Mouse (Mus musculus) liver, embryonic 15.5 days (tissue): Measurements from ENCODE around the gene Ankrd44. TPM values are rescaled to one million over a fixed set of nuclear protein-coding genes. Genes with fewer than 3 reads are reported as not detected.

Experiments
- ATAC-seq: fragments of 200-750 bp; cut with Nextera tagmentation; 2 replicates; pipeline ENCODE4 v1.8.0; 2017; ENCODE audit warnings: moderate number of reproducible peaks, mild to moderate bottlenecking, moderate library complexity; ENCODE audit not compliant: insufficient read depth
- H3K27ac ChIP-seq: fragments of 300-500 bp; sonication (generic); replicated peaks from 2 replicates; pipeline ENCODE4 v1.5.1; 2015; ENCODE audit warnings: mild to moderate bottlenecking, inconsistent platforms
- H3K27me3 ChIP-seq: fragments of 300-500 bp; sonication (generic); 2 replicates; pipeline ENCODE4 v1.6.1; 2015; ENCODE audit warnings: mild to moderate bottlenecking, inconsistent platforms
- H3K36me3 ChIP-seq: fragments of 300-500 bp; sonication (generic); replicated peaks from 2 replicates; pipeline ENCODE4 v1.6.1; 2015; ENCODE audit warnings: moderate library complexity, mild to moderate bottlenecking, inconsistent platforms
- H3K4me1 ChIP-seq: fragments of 300-500 bp; sonication (generic); replicated peaks from 2 replicates; pipeline ENCODE4 v1.6.1; 2015; ENCODE audit warnings: inconsistent platforms
- H3K4me2 ChIP-seq: fragments of 300-500 bp; sonication (generic); 2 replicates; pipeline ENCODE4 v1.6.1; 2015; ENCODE audit warnings: moderate library complexity, mild to moderate bottlenecking, inconsistent platforms
- H3K4me3 ChIP-seq: fragments of 300-500 bp; sonication (generic); replicated peaks from 2 replicates; pipeline ENCODE4 v1.5.1; 2015; ENCODE audit warnings: mild to moderate bottlenecking, inconsistent platforms
- H3K9ac ChIP-seq: fragments of 300-500 bp; sonication (generic); 2 replicates; pipeline ENCODE4 v1.6.1; 2015; ENCODE audit warnings: moderate library complexity, mild to moderate bottlenecking, inconsistent platforms
- H3K9me3 ChIP-seq: fragments of 300-500 bp; sonication (generic); replicated peaks from 2 replicates; pipeline ENCODE4 v1.6.1; 2016; ENCODE audit warnings: inconsistent platforms
- WGBS: fragments of 180-500 bp; shearing (Covaris S2); methylation state at CpG from one replicate; pipeline ENCODE4 v1.1.7; 2015; ENCODE audit warnings: mixed read lengths; ENCODE audit not compliant: insufficient replicate concordance; 5-methylcytosine and 5-hydroxymethylcytosine counted together
- polyA plus RNA-seq: library from polyadenylated mRNA; unstranded; fragments of >200 nt; fragmentation: Nextera tagmentation; extraction: Ambion mirVana; gene quantifications from 2 replicates; pipeline ENCODE4 v1.2.1, GENCODE M21; 2015

Gene Ankrd44
- polyA plus RNA-seq, 1 experiment from 2014 or later, result 3.7 TPM

DNA sequence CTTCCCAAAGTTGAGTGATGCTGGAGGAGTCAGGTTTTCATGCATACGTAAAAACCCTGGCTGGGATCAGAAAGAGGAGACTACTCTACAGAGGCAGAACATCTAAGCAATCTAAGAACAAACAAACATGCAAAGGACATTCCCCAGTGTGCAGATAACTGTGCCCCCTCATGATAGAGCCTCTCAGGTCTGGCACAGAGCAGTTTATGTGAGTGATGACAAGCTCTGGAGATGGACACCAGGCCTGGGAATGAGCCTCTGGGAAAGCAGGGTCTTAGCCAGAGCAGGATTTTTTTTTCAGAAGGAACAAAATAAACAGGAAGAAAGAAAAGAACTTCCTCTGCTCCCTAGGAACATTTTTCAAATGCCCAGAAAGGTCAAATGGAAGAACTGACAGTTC is 176.2 kb downstream of the Ankrd44 start:
- Histone ChIP-seq H3K4me1 (0 out of 2 replicates have a peak, but pooled peaks cover 2% of the 10 kb centered on the region), H3K27ac (no peak overlapping the region), H3K4me3 (no peak overlapping the region), H3K9me3 (no peaks in the 10 kb centered on the region), H3K27me3 (no peaks in the 10 kb centered on the region), H3K36me3 (0 out of 2 replicates have a peak, but pooled peaks cover 3% of the 10 kb centered on the region), H3K4me2 (no peak overlapping the region), H3K9ac (no peak overlapping the region)
- ATAC-seq, result no peak
- 70% methylated on average over 1 of the region's 1 CpGs for whole genome bisulfite sequencing

DNA sequence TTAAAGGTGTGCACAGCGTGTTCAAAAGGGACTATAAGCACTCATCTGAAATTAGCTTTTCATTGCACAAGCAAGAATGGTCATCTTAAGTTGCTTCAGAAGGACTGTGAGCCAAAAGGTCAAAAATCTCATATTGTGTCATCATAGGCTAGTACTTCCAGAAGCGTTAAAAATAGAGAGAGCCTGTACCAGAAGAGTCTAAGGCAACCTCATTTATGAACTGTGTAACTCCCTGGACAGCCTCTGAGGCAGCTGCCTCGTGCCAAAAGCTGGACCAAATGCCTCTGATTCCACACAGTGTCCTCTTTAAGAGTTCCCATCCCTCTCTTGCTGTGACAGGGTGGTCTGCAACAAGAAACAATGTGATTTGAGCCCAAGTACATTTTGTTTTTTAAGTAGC is 176.7 kb downstream of the Ankrd44 start:
- Histone ChIP-seq H3K4me1 (0 out of 2 replicates have a peak, but pooled peaks cover 2% of the 10 kb centered on the region), H3K9me3 (no peaks in the 10 kb centered on the region), H3K4me3 (no peak overlapping the region), H3K27ac (no peak overlapping the region), H3K4me2 (no peak overlapping the region), H3K9ac (no peak overlapping the region), H3K27me3 (no peaks in the 10 kb centered on the region), H3K36me3 (0 out of 2 replicates have a peak, but pooled peaks cover 3% of the 10 kb centered on the region)
- ATAC-seq, result no peak
- WGBS, result 56% methylated on average over 3 of the region's 3 CpGs

DNA sequence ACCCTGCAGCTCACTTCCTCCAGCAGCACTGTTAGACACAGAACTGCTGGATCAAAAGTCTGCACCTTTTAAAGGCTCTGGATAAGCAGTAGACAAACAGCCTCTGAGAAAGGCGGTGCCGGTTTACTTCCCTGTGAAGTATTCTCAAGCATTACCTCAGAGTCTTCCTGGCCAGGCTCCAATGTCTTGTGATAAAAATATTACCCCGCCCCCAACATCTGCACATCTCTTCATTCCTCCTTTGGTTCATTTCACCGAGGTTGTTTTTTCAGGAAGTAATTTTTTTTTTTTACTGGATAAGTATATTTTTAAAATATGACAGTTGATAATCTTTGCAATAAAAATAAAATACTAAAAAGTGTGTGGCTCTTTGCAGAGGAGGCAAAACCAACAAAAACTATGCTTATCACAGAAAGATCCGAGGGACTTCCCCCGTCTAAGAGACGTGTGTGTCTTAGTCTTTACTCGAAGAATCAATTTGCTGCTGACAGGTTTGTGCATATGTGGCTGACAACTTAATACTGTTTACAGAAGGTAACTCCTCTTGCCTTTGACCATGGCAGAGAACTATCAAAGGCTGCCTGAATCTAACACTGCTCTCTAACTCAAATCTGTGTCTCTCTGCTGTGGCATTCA is 178.3 kb downstream of the Ankrd44 start:
- Histone ChIP-seq H3K4me2 (no peak overlapping the region), H3K4me1 (0 out of 2 replicates have a peak, but pooled peaks cover 2% of the 10 kb centered on the region), H3K36me3 (0 out of 2 replicates have a peak, but pooled peaks cover 3% of the 10 kb centered on the region), H3K27ac (no peak overlapping the region), H3K9me3 (no peaks in the 10 kb centered on the region), H3K4me3 (no peak overlapping the region), H3K9ac (no peak overlapping the region), H3K27me3 (no peaks in the 10 kb centered on the region)
- WGBS, result 19% methylated on average over 8 of the region's 8 CpGs
- ATAC-seq, result no peak

DNA sequence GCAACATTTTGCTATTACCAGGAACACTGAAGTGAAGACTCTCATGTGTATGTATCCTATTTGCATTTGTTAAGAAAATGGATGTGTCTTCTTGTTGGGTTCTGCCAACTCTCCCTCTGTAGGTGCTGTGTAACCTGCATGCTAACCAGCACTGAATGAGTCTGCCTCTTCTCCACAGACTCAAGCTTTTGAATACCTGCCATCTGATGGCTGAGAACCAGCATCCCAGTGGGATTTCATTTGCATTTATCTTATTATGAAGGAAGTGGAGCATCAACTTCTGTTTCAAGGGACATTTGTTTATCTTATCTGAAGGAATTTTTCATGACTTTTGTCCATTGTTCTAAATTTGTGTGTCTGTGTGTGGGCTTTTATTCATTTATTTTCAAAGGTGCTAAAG is 180.5 kb downstream of the Ankrd44 start:
- no peak overlapping the region for H3K27ac ChIP-seq
- H3K4me2 ChIP-seq, result no peak overlapping the region
- H3K9ac ChIP-seq, result no peak overlapping the region
- 0 out of 2 replicates have a peak, but pooled peaks cover 1% of the 10 kb centered on the region for H3K36me3 ChIP-seq
- no peak overlapping the region for H3K4me3 ChIP-seq
- H3K27me3 ChIP-seq, result no peaks in the 10 kb centered on the region
- no peaks in the 10 kb centered on the region for H3K9me3 ChIP-seq
- H3K4me1 ChIP-seq, result 0 out of 2 replicates have a peak, but pooled peaks cover 2% of the 10 kb centered on the region
- no peak for ATAC-seq

DNA sequence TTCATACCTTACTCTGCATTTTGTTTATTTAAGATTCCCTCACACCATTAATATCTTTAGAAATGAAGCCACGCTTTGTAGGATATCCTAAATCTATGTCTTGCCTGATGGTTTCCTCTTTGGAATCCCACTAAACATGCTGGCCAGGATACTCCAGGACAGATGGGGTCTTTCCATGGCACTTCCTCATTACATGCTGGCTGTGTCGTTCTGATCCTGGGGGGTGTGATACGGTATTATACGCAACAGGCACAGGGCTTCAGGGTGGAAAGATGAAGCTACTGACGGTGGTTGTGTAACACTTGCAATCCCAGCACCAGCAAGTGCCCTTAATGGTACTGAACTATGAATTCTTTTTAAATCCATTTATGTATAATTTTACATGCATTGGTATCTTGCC is 182.0 kb downstream of the Ankrd44 start:
- no peaks in the 10 kb centered on the region for H3K9me3 ChIP-seq
- H3K4me3 ChIP-seq, result no peak overlapping the region
- 62% methylated on average over 5 of the region's 5 CpGs for WGBS
- no peak overlapping the region for H3K4me2 ChIP-seq
- H3K9ac ChIP-seq, result no peak overlapping the region
- H3K27me3 ChIP-seq, result no peaks in the 10 kb centered on the region
- H3K36me3 ChIP-seq, result 0 out of 2 replicates have a peak, but pooled peaks cover 3% of the 10 kb centered on the region
- ATAC-seq, result no peak
- H3K4me1 ChIP-seq, result 0 out of 2 replicates have a peak, but pooled peaks cover 2% of the 10 kb centered on the region
- no peak overlapping the region for H3K27ac ChIP-seq

GRCm38 (mm10) chr1:54743072-54743471 is 183.1 kb downstream of the Ankrd44 start:
- Histone ChIP-seq H3K27me3 (no peaks in the 10 kb centered on the region), H3K9me3 (no peaks in the 10 kb centered on the region), H3K4me1 (0 out of 2 replicates have a peak, but pooled peaks cover 2% of the 10 kb centered on the region), H3K9ac (no peak overlapping the region), H3K4me3 (no peak overlapping the region), H3K4me2 (no peak overlapping the region), H3K36me3 (0 out of 2 replicates have a peak, but pooled peaks cover 3% of the 10 kb centered on the region), H3K27ac (no peak overlapping the region)
- ATAC-seq, result no peak
- 61% methylated on average over 8 of the region's 8 CpGs for WGBS

DNA sequence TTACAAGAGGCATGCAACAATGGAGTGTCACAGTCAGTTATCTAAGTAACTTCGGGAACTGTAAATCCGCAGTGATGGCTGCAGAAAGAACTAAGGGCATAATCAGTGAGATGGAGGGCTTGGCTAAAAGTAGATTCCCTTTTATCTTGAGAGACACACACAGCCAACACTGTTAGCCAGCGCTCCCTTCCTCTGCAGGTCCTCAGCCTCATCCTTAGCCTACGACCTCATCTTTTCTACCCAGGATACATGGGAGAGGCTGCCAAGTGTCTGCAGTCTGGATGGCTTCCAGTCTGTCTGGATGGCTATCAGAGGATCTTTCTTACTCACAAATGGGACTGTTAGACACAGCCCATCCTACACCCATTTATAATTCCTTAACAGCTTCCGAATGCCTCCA is 185.3 kb downstream of the Ankrd44 start:
- H3K27me3 ChIP-seq, result no peaks in the 10 kb centered on the region
- H3K36me3 ChIP-seq, result 0 out of 2 replicates have a peak, but pooled peaks cover 3% of the 10 kb centered on the region
- H3K9me3 ChIP-seq, result no peaks in the 10 kb centered on the region
- no peak overlapping the region for H3K9ac ChIP-seq
- no peaks in the 10 kb centered on the region for H3K4me1 ChIP-seq
- no peak overlapping the region for H3K4me2 ChIP-seq
- WGBS, result 61% methylated on average over 5 of the region's 5 CpGs
- no peak overlapping the region for H3K4me3 ChIP-seq
- H3K27ac ChIP-seq, result no peak overlapping the region
- no peak for ATAC-seq

- H3K36me3 ChIP-seq, result 0 out of 2 replicates have a peak, but pooled peaks cover 3% of the 10 kb centered on the region
- H3K27ac ChIP-seq, result no peak overlapping the region
- no peak overlapping the region for H3K9ac ChIP-seq
- no peaks in the 10 kb centered on the region for H3K9me3 ChIP-seq
- ATAC-seq, result no peak
- no peaks in the 10 kb centered on the region for H3K27me3 ChIP-seq
- no peak overlapping the region for H3K4me2 ChIP-seq
- WGBS, result 75% methylated on average over 3 of the region's 3 CpGs
- no peak overlapping the region for H3K4me3 ChIP-seq
- no peaks in the 10 kb centered on the region for H3K4me1 ChIP-seq
These were observed 188.7 kb downstream of the Ankrd44 start for GRCm38 (mm10) chr1:54737472-54737871.

DNA sequence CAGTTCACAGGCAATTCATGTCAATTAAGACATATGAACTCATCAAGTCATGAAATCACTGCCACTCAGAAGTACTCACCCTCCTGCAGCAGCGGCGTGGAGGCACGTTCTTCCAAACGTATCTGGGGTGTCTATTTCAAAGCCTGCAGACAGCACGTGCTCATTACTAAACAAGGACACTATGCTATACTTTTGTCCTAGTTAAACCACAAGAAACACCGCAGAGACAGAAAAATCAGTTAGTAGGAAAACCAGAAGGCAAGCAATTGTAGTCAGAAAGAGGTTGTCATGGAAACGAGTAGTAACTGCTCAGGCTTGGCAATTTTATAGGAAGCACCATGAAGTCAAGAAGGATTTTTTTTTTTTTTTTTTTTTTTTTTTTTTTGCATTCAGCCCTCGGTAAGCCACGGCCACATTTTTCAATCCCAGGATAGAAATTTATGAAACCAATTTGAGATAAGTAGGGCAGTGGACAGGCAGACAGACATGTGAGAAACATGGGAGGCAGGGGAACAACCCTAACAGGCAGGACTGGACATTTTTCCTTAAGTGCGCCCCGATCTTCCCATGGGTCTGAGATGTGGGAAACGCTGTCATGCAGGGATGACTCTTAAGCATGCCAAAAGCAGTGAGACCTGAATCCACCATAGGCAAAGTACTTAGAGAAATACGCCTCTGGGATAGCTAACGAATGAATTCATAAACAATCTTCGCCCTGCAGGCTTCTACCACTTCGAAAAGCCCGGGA is 191.1 kb downstream of the Ankrd44 start:
- H3K27me3 ChIP-seq, result no peaks in the 10 kb centered on the region
- no peaks in the 10 kb centered on the region for H3K36me3 ChIP-seq
- H3K27ac ChIP-seq, result no peak overlapping the region
- H3K4me2 ChIP-seq, result no peak overlapping the region
- no peak for ATAC-seq
- H3K9ac ChIP-seq, result no peak overlapping the region
- H3K9me3 ChIP-seq, result no peaks in the 10 kb centered on the region
- H3K4me1 ChIP-seq, result no peaks in the 10 kb centered on the region
- 62% methylated on average over 17 of the region's 17 CpGs for WGBS
- no peak overlapping the region for H3K4me3 ChIP-seq

GRCm38 (mm10) chr1:54729316-54729715 is 196.9 kb downstream of the Ankrd44 start:
- no peaks in the 10 kb centered on the region for H3K9me3 ChIP-seq
- no peak for ATAC-seq
- H3K27ac ChIP-seq, result no peak overlapping the region
- H3K9ac ChIP-seq, result no peak overlapping the region
- no peak overlapping the region for H3K4me2 ChIP-seq
- H3K4me1 ChIP-seq, result no peaks in the 10 kb centered on the region
- H3K4me3 ChIP-seq, result no peak overlapping the region
- no peaks in the 10 kb centered on the region for H3K36me3 ChIP-seq
- WGBS, result 63% methylated on average over 5 of the region's 5 CpGs
- no peaks in the 10 kb centered on the region for H3K27me3 ChIP-seq

DNA sequence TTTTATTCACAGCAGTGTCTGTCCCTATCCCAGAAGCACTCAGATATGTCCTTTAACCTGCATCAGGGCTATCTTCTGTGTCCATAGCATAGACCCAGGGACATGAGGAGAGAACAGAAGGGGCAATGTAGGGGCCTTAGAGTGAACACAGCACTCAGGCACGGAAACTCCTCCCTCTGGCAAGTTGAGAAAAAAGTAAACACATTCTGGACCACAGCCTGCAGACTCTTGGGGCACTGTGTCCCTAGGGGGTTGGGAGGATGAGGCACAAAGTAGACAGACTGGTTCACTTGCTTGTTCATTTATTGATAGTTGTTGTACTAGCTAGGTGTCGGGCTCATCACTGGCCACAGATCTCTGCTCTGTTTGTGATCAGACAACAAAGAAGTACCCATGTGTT is 199.6 kb downstream of the Ankrd44 start:
- no peaks in the 10 kb centered on the region for H3K4me1 ChIP-seq
- H3K27me3 ChIP-seq, result no peaks in the 10 kb centered on the region
- 48% methylated on average over 2 of the region's 2 CpGs for WGBS
- no peak for ATAC-seq
- H3K9ac ChIP-seq, result no peak overlapping the region
- no peak overlapping the region for H3K4me2 ChIP-seq
- H3K9me3 ChIP-seq, result no peaks in the 10 kb centered on the region
- H3K4me3 ChIP-seq, result no peak overlapping the region
- H3K27ac ChIP-seq, result no peak overlapping the region
- H3K36me3 ChIP-seq, result no peaks in the 10 kb centered on the region
